Mouse (Mus musculus): ENCODE results near the gene Aebp1. TPM values are rescaled to one million over a fixed set of nuclear protein-coding genes. Genes with fewer than 3 reads are reported as not detected.
A peak's percentile ranks its signal among the peaks of the same experiment; 100 is the strongest.

Gene Aebp1
- polyA plus RNA-seq, 1 experiment from 2014 or later, result 15.0 TPM

GRCm38 (mm10) chr11:5897839-5898238, 36.1 kb downstream of the Aebp1 start:
- no peak overlapping the region for H3K4me3 ChIP-seq (ENCODE audit: low read depth, low read length)
- H3K27ac ChIP-seq (ENCODE audit: low read depth, low read length), result no peak overlapping the region
- no peaks in the 10 kb centered on the region for H3K9me3 ChIP-seq (ENCODE audit: control insufficient read depth, low read length)
- 9% methylated on average over 10 of the region's 10 CpGs for WGBS
- H3K36me3 ChIP-seq (ENCODE audit: control insufficient read depth, insufficient read depth, low read length), result no peaks in the 10 kb centered on the region
- DNase-seq (ENCODE audit: low spot score, missing footprints) (no peak), ATAC-seq (ENCODE audit: low FRiP score) (no peak)
- H3K4me2 ChIP-seq, result 0 out of 2 replicates have a peak overlapping the region, but pooled peaks have one; percentile 4
- no peak overlapping the region for H3K9ac ChIP-seq (ENCODE audit: low read length)
- H3K27me3 ChIP-seq (ENCODE audit: control insufficient read depth, insufficient read depth, low read length), result peaks cover 2% of the 10 kb centered on the region
- H3K4me1 ChIP-seq (ENCODE audit: control insufficient read depth, insufficient read depth, low read length), result peaks cover 24% of the 10 kb centered on the region

- H3K4me2 ChIP-seq, result 0 out of 2 replicates have a peak within 1 kb of the TSS, but pooled peaks have one; percentile 4
- H3K27me3 ChIP-seq (ENCODE audit: control insufficient read depth, insufficient read depth, low read length), result peaks cover 2% of the 10 kb centered on the region
- no peak within 1 kb of the TSS for H3K9ac ChIP-seq (ENCODE audit: low read length)
- peaks cover 25% of the 10 kb centered on the region for H3K4me1 ChIP-seq (ENCODE audit: control insufficient read depth, insufficient read depth, low read length)
- no peaks in the 10 kb centered on the region for H3K9me3 ChIP-seq (ENCODE audit: control insufficient read depth, low read length)
- ATAC-seq (ENCODE audit: low FRiP score) (no peak), DNase-seq (ENCODE audit: low spot score, missing footprints) (no peak)
- no peak within 1 kb of the TSS for H3K27ac ChIP-seq (ENCODE audit: low read depth, low read length)
- H3K36me3 ChIP-seq (ENCODE audit: control insufficient read depth, insufficient read depth, low read length), result no peaks in the 10 kb centered on the region
- 75% methylated on average over 5 of the region's 5 CpGs for WGBS
- no peak within 1 kb of the TSS for H3K4me3 ChIP-seq (ENCODE audit: low read depth, low read length)
These were observed 36.8 kb downstream of the Aebp1 start, which contains the start of gene Myl7 for GRCm38 (mm10) chr11:5898531-5898930. Gene Myl7, minus strand, starts transcription at chr11:5898782.

GRCm38 (mm10) chr11:5899286-5899685, 37.5 kb downstream of the Aebp1 start:
- DNase-seq (ENCODE audit: low spot score, missing footprints) (peak; percentile 26), ATAC-seq (ENCODE audit: low FRiP score) (no peak)
- Histone ChIP-seq H3K4me2 (no peak overlapping the region), H3K4me1 (ENCODE audit: control insufficient read depth, insufficient read depth, low read length) (peaks cover 25% of the 10 kb centered on the region), H3K36me3 (ENCODE audit: control insufficient read depth, insufficient read depth, low read length) (no peaks in the 10 kb centered on the region), H3K9me3 (ENCODE audit: control insufficient read depth, low read length) (no peaks in the 10 kb centered on the region), H3K27ac (ENCODE audit: low read depth, low read length) (no peak overlapping the region), H3K27me3 (ENCODE audit: control insufficient read depth, insufficient read depth, low read length) (peaks cover 2% of the 10 kb centered on the region), H3K9ac (ENCODE audit: low read length) (no peak overlapping the region), H3K4me3 (ENCODE audit: low read depth, low read length) (no peak overlapping the region)
- WGBS, result 92% methylated on average over 10 of the region's 10 CpGs

GRCm38 (mm10) chr11:5901320-5901719, 39.6 kb downstream of the Aebp1 start:
- WGBS, result 19% methylated on average over 3 of the region's 3 CpGs
- Histone ChIP-seq H3K27ac (ENCODE audit: low read depth, low read length) (no peak overlapping the region), H3K4me2 (peak overlapping the region; percentile 73), H3K9me3 (ENCODE audit: control insufficient read depth, low read length) (no peaks in the 10 kb centered on the region), H3K9ac (ENCODE audit: low read length) (peak overlapping the region; percentile 68), H3K4me1 (ENCODE audit: control insufficient read depth, insufficient read depth, low read length) (peaks cover 25% of the 10 kb centered on the region), H3K4me3 (ENCODE audit: low read depth, low read length) (peak overlapping the region; percentile 34), H3K27me3 (ENCODE audit: control insufficient read depth, insufficient read depth, low read length) (peaks cover 2% of the 10 kb centered on the region), H3K36me3 (ENCODE audit: control insufficient read depth, insufficient read depth, low read length) (no peaks in the 10 kb centered on the region)
- DNase-seq (ENCODE audit: low spot score, missing footprints) (peak; percentile 85), ATAC-seq (ENCODE audit: low FRiP score) (peak; percentile 5; the same call in 1 of the 2 replicates)

GRCm38 (mm10) chr11:5901950-5902349, 40.2 kb downstream of the Aebp1 start:
- under 1% methylated on average over 32 of the region's 32 CpGs for WGBS
- peak; percentile 96 for DNase-seq (ENCODE audit: low spot score, missing footprints)

GRCm38 (mm10) chr11:5902390-5902789, 40.6 kb downstream of the Aebp1 start:
- ATAC-seq (ENCODE audit: low FRiP score) (peak; percentile 47), DNase-seq (ENCODE audit: low spot score, missing footprints) (no peak)
- WGBS, result 2% methylated on average over 6 of the region's 6 CpGs
- Histone ChIP-seq H3K36me3 (ENCODE audit: control insufficient read depth, insufficient read depth, low read length) (no peaks in the 10 kb centered on the region), H3K9me3 (ENCODE audit: control insufficient read depth, low read length) (no peaks in the 10 kb centered on the region), H3K4me3 (ENCODE audit: low read depth, low read length) (peak overlapping the region; percentile 34), H3K9ac (ENCODE audit: low read length) (peak overlapping the region; percentile 68), H3K4me2 (peak overlapping the region; percentile 73), H3K4me1 (ENCODE audit: control insufficient read depth, insufficient read depth, low read length) (peaks cover 21% of the 10 kb centered on the region), H3K27me3 (ENCODE audit: control insufficient read depth, insufficient read depth, low read length) (no peaks in the 10 kb centered on the region), H3K27ac (ENCODE audit: low read depth, low read length) (no peak overlapping the region; the same call in 1 of the 2 replicates)

More at GRCm38 (mm10) chr11:5901950-5902349, 40.2 kb downstream of the Aebp1 start:
- H3K4me3 ChIP-seq (ENCODE audit: low read depth, low read length), result peak overlapping the region; percentile 34
- no peaks in the 10 kb centered on the region for H3K9me3 ChIP-seq (ENCODE audit: control insufficient read depth, low read length)
- H3K9ac ChIP-seq (ENCODE audit: low read length), result peak overlapping the region; percentile 68
- peak; percentile 78 for ATAC-seq (ENCODE audit: low FRiP score)
- H3K4me2 ChIP-seq, result peak overlapping the region; percentile 73
- H3K27me3 ChIP-seq (ENCODE audit: control insufficient read depth, insufficient read depth, low read length), result no peaks in the 10 kb centered on the region; the same call in 1 of the 2 replicates
- no peaks in the 10 kb centered on the region for H3K36me3 ChIP-seq (ENCODE audit: control insufficient read depth, insufficient read depth, low read length)
- H3K27ac ChIP-seq (ENCODE audit: low read depth, low read length), result no peak overlapping the region; the same call in 1 of the 2 replicates
- H3K4me1 ChIP-seq (ENCODE audit: control insufficient read depth, insufficient read depth, low read length), result peaks cover 25% of the 10 kb centered on the region

GRCm38 (mm10) chr11:5903844-5904243, 42.1 kb downstream of the Aebp1 start:
- DNase-seq (ENCODE audit: low spot score, missing footprints) (peak; percentile 76), ATAC-seq (ENCODE audit: low FRiP score) (no peak)
- Histone ChIP-seq H3K27me3 (ENCODE audit: control insufficient read depth, insufficient read depth, low read length) (no peaks in the 10 kb centered on the region), H3K4me1 (ENCODE audit: control insufficient read depth, insufficient read depth, low read length) (peaks cover 15% of the 10 kb centered on the region), H3K9ac (ENCODE audit: low read length) (no peak overlapping the region), H3K36me3 (ENCODE audit: control insufficient read depth, insufficient read depth, low read length) (no peaks in the 10 kb centered on the region), H3K4me2 (no peak overlapping the region), H3K4me3 (ENCODE audit: low read depth, low read length) (no peak overlapping the region), H3K27ac (ENCODE audit: low read depth, low read length) (no peak overlapping the region), H3K9me3 (ENCODE audit: control insufficient read depth, low read length) (no peaks in the 10 kb centered on the region)
- WGBS, result 81% methylated on average over 2 of the region's 2 CpGs

GRCm38 (mm10) chr11:5904357-5904756, 42.6 kb downstream of the Aebp1 start:
- ATAC-seq (ENCODE audit: low FRiP score), result no peak
- Histone ChIP-seq H3K9me3 (ENCODE audit: control insufficient read depth, low read length) (no peaks in the 10 kb centered on the region), H3K4me1 (ENCODE audit: control insufficient read depth, insufficient read depth, low read length) (peaks cover 15% of the 10 kb centered on the region), H3K36me3 (ENCODE audit: control insufficient read depth, insufficient read depth, low read length) (no peaks in the 10 kb centered on the region), H3K27ac (ENCODE audit: low read depth, low read length) (no peak overlapping the region), H3K4me3 (ENCODE audit: low read depth, low read length) (no peak overlapping the region), H3K9ac (ENCODE audit: low read length) (no peak overlapping the region), H3K27me3 (ENCODE audit: control insufficient read depth, insufficient read depth, low read length) (no peaks in the 10 kb centered on the region), H3K4me2 (no peak overlapping the region)
- 91% methylated on average over 19 of the region's 19 CpGs for WGBS
- peak; percentile 80 for DNase-seq (ENCODE audit: low spot score, missing footprints)

GRCm38 (mm10) chr11:5904871-5905270, 43.1 kb downstream of the Aebp1 start:
- Histone ChIP-seq H3K36me3 (ENCODE audit: control insufficient read depth, insufficient read depth, low read length) (no peaks in the 10 kb centered on the region), H3K4me2 (no peak overlapping the region), H3K27me3 (ENCODE audit: control insufficient read depth, insufficient read depth, low read length) (no peaks in the 10 kb centered on the region), H3K27ac (ENCODE audit: low read depth, low read length) (no peak overlapping the region), H3K9me3 (ENCODE audit: control insufficient read depth, low read length) (no peaks in the 10 kb centered on the region), H3K9ac (ENCODE audit: low read length) (no peak overlapping the region), H3K4me1 (ENCODE audit: control insufficient read depth, insufficient read depth, low read length) (peaks cover 15% of the 10 kb centered on the region), H3K4me3 (ENCODE audit: low read depth, low read length) (no peak overlapping the region)
- WGBS, result 91% methylated on average over 6 of the region's 6 CpGs
- no peak for ATAC-seq (ENCODE audit: low FRiP score)
- peak; percentile 33 for DNase-seq (ENCODE audit: low spot score, missing footprints)

Data from midbrain, embryonic 11.5 days (tissue).